Mouse (Mus musculus): ENCODE data around the gene Ndufc1.

DNA sequence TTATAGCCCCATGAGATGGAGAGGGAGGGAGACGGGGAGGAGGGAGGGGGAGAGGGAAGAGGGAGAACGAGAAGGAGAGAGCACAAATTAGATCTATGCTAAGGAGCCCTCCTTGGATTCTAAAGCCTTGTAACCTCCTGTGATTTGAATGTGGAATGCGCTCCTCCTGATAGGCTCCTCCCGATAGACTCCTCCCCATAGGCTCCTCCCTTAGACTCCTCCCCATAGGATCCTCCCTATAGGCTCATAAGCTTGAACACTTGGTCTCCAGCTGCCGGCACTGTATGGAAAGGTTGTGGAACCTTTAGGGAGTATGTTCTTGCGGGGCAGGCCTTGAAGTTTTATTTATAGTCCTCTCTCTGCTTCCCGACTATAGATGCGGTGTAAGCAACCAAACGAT is 47.7 kb downstream of the Ndufc1 start:
- no peak for TF ChIP-seq CTCF (IDR thresholded peaks at IDR 0.05; ENCODE audit: control insufficient read depth, insufficient read depth, insufficient replicate concordance, low read depth, low read length)
- TF ChIP-seq POLR2A (IDR thresholded peaks at IDR 0.05; ENCODE audit: control insufficient read depth, low read depth, low read length): no peak
